Mouse (Mus musculus) lung, postnatal 4 days (tissue): ENCODE measurements at regions not wholly inside any gene's neighbourhood (a gene's known extent, or its start where the extent isn't known, plus 50 kb on each side); places are given as distances from the start of the nearest gene placed in this dataset.

ENCODE experiments used
- DNase-seq, 2 experiments: peaks; one replicate each; pipeline ENCODE4 v3.0.0; 2021

- peak in 1 of 2 experiments; percentile 23 for DNase-seq
Measured at GRCm38 (mm10) chr8:46898697-46899445, 87.8 kb upstream of the Enpp6 start.

DNA sequence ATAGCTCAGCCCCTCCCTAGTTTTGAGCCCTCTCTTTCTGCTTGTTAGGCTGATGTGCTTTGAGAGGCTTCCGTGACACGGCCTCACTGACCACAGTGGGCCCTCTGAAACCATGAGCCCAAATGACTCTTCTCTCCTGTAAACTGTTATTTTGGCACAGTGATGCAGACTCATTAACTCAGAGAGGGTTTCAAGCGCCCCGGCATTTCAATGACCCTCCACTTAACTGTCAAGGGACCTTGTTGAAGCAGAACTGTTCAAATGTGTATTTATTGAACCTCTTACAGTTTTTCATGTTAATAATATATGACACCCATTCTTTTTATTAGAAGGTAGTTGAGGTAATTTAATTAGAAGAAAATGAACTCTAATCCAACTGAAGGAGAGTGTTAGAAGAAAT lies 85.9 kb upstream of the Enpp6 start:
- DNase-seq = no peak

GRCm38 (mm10) chr8:46904731-46905130 lies 82.0 kb upstream of the Enpp6 start:
- DNase-seq = no peak

DNA sequence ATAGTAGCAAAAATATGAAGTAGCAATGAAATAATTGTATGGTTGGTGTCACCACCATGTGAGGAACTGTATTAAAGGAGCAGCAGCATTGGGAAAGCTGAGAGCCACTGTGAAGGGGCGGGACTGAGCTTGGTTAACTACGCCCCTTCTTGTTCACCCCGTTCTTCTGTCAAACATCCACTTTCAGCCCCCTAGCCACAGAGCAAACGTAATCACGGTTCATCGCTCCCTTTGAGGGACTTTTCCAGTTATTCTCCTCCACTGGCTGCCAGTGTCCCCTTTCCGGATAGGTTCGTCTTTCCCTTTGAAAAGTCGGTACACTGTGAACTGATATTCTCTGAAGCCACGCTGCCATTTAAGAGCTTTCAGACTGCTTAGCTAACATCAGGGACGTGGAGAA lies 79.3 kb upstream of the Enpp6 start:
- DNase-seq = no peak

DNA sequence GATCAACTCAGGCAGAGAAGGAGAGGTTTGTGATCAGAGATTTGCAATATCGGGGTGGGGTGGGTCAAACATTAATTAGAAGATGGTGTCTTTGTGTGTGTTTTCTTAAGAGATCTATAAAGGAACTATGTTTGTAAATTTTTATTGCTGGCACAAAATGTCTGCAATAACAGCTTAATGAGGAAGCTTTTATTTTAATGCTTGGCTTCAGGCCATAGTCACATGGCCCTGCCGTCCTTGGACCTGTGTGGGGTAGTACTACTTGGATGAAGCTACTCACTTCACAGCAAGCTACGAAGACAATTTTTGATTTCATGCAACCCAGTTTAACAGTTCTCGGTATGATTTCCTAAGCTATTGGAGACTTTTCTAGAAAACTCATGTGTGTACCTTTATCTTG lies 78.5 kb upstream of the Enpp6 start:
- no peak for DNase-seq

DNA sequence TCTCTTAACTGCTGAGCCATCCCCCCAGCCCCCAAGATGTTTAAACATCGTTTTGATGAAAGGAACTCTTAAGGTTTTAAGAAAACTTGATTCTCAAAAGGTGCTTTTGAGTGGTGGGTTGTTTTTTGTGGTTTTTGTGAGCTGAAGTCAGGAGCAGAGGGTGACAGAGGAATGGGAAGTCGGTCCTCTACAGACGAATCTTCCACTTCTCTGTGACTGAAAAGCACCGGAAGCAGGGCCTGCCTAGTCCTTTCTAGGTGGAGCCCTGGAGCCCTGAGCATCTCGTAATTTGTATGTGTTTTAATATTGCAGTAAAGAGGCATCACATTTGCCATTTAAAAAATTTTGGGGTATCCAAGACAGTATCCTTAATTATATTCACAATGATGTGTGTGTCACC lies 72.7 kb upstream of the Enpp6 start:
- no peak for DNase-seq

- no peak for DNase-seq
Measured at GRCm38 (mm10) chr8:46920071-46920470, 66.6 kb upstream of the Enpp6 start.

DNA sequence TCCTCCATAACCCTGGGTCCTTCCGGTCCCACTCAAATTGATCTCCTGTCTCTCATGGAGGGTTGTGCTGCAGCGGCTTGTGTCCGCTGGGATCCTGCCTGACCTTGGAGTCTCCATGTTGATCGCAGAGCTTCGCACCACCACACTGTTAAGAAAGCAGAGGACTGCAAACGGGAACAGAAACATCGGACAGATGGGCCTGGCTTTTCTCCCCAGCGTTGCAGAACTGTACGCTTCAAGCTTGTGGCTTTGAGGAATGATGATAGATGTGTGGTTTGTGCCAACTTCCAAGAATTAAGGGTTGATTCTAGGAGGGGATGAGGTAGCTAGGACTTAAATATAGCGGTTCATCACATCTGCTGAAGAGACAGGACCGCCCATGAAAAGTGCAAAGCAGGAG lies 65.6 kb upstream of the Enpp6 start:
- peak in 1 of 2 experiments; percentile 18 for DNase-seq

- no peak for DNase-seq
Measured at GRCm38 (mm10) chr8:46921585-46921984, 65.1 kb upstream of the Enpp6 start.

DNA sequence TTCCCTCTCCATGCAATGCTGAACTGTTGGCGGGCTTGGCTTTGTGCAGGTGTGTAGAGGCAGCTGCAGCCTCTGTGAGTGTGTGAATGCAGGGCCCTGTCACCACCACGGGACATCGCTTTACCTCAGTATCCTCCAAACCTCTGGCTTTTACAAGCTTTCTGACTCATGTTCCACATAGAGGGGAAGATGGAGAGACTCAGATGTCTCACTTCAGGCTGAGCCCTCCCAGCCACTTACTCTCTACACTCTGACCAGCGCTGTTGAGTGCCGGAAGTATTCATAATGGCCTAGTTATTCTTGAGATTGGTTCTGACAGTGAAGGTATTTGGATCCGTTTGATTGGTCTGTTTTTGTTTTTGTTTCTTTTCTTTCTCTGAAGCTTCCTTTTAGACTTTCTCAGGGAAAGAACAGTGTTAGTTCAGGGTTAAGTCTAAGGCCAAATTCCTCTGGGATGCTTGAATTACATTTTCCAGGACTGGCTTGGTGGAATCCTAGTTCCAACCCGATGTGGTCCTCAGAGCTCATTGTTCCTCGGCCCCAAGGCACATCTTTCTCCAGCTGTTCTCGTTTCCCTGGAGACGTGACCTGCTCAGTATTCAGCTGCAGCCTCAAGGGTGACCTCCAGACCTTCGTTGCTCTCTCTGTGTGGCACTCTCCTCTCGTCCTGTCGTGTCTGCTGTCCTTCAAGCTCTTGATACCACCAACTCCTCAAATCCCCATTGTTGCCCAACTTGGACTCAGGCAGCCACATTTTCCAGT lies 61.7 kb upstream of the Enpp6 start:
- no peak for DNase-seq

DNA sequence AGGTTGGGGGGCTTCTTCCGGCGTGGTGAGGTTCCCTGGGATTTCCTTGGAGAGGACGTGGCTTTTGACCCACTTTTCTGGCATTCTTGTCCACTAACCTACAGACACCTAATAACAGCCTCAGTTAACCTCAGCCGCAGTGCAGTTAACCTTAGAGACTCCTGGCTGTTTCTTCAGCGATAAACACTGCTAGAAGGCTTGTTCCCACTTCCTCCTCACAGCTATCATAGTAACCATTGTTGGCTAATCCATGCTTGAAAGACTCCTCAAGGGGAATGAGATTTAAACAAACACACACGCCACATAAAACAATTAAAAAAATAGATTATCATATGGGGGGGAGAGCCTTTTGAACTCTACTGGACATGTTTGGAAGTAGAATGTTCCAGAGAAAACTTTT lies 58.0 kb upstream of the Enpp6 start:
- DNase-seq = no peak

GRCm38 (mm10) chr8:46929678-46930077 lies 57.0 kb upstream of the Enpp6 start:
- no peak for DNase-seq

DNA sequence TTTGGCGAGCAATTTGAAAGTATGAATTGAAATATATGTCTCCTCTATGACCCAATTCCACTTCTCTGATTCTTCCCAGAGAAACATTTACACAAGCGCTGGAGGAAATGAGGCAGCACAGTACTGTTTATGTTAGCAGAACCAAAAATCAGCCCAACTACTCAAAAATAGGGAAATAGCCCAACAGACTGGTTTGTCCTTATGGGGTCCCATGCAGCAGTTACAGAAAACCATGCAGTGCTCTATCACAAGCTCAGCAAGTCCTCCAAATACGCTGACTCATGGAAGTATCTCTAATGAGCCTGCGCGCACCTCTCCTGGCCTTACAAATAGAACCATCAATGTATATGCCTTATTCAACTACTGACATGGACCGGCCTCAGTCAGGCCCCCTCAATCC lies 55.4 kb upstream of the Enpp6 start:
- no peak for DNase-seq

- no peak for DNase-seq
Measured at GRCm38 (mm10) chr8:46933256-46933655, 53.4 kb upstream of the Enpp6 start.

DNA sequence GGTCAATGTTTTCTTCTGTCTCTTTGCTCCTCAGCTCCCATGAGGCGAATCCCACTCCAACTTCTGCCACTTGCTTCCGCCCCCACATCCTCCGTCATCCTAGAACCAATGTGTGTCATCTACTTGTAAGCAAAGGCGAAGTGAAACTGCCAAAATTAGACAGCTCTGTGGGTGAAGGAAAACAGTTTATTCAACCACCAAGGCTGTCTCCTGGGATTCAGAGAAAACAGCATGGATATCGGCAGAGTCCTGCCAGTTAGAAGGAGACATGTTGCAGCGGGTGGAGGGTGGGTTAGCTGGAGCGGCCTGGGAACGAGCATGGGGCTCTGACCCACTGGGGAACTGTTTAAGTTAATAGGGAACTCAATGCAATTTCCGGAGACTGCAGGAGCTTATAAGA lies 52.4 kb upstream of the Enpp6 start:
- peak; percentile 47 to 50 for DNase-seq

- peak; percentile 71 to 83 for DNase-seq
Measured at GRCm38 (mm10) chr8:46934898-46935297, 51.8 kb upstream of the Enpp6 start.

DNA sequence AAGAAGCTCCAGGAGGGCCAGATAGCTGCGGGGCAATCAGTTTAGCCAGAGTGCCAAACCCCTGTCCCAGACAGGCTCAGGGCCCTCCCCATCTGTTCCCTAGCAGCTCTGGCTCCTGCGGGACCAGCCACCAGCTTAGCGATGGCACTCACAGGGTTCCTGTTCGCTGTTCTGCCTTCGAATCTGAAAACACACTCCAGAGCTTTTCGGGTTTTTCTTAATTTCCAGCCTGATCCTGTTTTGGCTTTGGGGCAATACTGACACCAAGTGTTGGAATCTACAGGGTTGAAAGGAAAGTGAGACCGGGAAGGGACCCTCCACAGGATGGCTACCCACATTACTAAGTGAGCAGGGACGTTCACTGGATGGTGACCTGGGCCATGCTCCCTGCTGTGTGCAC lies 50.6 kb upstream of the Enpp6 start:
- peak in 1 of 2 experiments; percentile 28 for DNase-seq
